Mouse (Mus musculus) neutrophil, adult 5-6 weeks (primary cell): ENCODE measurements around the gene Krt72. TPM values are rescaled to one million over a fixed set of nuclear protein-coding genes. Genes with fewer than 3 reads are reported as not detected.

ENCODE experiments used
- ATAC-seq: fragments of 151-379, 151-347 bp; 2 replicates; pipeline ENCODE4 v1.8.0; 2017; ENCODE audit warnings: mild to moderate bottlenecking, moderate TSS enrichment; ENCODE audit not compliant: insufficient number of reproducible peaks, poor library complexity, low FRiP score, severe bottlenecking; ENCODE audit errors: extremely low read depth
- total RNA-seq: library from RNA; stranded (forward); fragments of 200-1000 nt; gene quantifications from 2 replicates; pipeline ENCODE4 v1.2.3, GENCODE M21; 2017

Krt72 gene
- total RNA-seq = not detected in 2 replicates

DNA sequence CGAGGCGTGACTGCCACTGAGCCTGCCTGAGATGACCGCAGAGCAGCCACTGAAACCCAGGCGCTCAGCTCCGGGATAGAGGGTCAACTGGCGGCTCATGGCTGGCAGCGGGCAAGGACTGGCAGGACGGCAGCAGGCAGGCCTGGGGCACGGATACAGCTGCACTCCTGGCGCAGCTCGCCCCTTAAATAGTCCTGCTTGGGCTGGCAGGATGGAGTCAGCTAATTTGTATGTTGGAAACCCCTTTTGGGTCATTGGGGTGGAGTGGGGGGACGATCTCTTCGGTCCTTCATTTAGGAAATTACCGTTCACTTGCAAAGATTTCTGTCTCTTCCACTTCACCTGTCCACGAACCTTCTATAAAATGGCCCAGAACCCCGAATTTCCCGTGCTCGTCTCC is at the start of gene Krt72:
Krt72 (minus strand) TSS at position 101 of the 400 bp plus-strand sequence.
- ATAC-seq = no peak

DNA sequence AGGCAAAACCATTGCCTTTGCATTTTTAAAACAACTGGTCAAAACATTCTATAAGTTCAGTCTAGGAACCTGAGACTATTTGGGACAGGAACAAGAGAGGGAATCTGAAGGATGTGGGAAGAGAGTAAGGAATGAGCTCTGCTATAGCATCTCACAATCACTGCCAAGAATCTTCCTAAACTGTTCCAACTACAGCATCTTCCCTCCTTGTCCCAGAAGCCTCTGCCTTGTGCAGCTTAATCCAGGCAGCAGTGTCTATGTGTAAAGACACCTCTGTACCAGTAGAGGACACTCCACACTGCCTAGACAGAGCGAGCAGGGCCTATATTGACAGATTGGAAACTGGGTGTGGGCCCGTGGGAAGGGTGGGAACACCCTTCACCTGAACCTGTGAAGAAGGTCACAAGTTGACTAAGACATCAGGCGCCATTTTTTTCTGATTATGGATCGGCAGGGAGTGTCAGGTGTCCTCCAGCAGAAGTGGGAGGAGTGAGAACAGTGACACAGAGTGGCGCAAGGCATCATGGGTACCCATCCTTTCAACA is 48.6 kb upstream of the Krt72 start:
- ATAC-seq = no peak

DNA sequence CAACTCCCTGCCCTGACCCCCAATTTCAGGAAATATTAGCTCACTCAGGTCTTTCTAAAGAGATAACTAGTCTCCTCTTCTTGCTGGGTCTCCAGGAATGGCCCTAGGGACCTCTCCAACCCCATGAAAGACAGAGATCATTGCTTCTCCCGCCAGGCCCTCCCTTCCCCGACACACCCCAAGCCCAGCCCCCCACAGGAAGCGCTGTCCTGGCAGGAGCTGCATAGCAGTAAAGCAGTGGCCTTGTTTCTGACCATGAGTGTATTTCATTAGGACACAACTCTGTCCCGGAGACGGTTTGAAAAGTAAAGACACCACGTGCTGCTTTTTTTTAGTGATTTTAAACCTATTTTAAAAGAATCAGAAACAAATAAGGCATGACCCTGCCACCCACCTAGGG is 46.9 kb upstream of the Krt72 start:
- ATAC-seq = no peak

DNA sequence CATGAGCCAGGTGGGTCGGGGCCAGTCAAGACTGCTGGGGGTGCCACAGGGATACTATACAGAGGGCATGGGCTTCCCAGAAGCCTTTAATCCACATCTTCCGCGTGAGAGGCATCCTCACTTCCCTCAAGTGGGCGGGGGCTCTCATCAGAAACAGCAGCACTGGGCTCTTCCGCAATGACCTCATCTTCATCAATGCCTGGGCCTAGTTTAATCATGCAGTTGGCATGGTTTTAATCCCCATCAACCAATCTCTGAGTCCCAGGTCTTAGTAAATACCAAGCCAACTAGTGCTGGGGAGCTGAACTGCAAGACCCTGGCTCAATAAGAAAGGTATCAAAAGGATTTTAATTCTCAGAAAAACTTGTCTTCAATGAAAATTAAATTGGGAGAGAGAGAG is 43.2 kb upstream of the Krt72 start:
- no peak for ATAC-seq

DNA sequence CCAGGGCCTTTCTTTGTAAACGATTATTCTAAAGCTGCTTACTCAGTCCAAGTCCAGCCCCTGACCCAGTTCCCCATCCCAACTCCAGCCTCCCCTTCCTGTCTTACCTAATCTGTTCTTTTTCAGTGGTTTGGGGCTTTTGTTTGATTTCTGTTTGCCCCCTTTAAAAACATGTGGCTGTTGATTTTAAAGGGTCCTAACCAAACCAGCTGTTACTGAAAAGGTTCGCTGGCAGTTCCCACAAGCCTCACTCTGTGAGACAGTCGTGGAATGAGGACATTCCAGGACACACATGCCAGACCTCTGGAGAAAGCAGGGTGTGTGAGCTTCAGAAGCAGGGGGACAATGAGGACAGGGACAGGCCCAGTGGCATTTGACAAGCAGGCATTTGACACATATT is 35.5 kb upstream of the Krt72 start:
- no peak for ATAC-seq

DNA sequence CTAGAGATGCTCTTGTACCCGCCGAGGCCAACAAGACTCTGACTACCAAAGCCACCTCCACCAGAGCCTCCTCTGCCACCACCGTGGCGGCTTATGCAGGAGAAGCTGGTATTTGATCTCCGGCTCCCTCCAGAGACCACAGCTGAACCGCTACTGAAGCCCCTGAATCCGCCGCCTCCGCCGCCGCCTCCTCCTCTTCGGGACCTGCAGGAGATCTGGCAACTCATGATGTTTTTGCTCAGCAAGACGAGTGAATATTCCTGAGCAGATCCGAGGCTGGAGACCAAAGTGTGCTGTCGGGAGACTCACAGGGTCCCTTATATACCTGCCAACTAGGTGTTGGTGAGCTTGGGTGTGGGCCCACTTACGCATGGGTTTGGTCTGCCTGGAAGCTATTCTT is 31.6 kb upstream of the Krt72 start, which contains the start of gene Krt2:
Krt2 (minus strand) TSS at position 295 of the 400 bp plus-strand sequence.
- ATAC-seq = no peak

DNA sequence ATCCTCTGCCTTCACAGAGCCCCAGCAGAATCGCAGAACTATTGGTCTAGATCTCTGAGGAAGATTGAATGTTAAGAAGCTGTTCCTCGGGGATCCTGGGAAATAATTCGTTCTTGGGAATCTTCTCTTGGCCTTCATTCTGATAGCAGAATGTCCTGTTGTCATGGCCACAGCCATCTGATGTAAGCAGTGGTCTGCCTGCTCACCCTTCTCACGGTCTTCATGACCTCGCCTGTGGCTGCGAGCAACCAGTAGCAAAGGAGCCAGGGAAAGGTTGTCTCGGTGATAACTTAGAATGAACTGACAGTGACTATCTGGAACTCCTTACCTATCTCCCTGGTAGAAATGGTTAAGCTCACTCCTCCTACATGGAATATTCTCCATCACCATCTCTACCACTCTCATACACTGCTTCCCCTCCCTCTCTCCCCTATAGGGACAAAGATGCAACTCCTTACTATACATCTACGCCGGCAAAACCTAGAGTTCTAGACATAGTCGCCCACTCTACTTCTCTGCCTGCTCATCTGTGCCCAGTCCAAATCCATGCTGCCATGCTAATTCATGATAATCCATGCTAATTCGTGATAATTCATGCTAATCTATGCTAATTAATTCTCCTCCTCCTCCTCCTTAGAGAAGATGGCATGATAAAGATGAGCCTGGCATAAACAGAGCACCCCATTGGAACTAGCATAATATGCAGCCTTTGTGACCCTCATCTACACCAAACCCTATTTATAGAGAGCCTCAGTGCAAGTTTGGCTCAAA is 17.0 kb upstream of the Krt72 start:
- ATAC-seq = no peak

DNA sequence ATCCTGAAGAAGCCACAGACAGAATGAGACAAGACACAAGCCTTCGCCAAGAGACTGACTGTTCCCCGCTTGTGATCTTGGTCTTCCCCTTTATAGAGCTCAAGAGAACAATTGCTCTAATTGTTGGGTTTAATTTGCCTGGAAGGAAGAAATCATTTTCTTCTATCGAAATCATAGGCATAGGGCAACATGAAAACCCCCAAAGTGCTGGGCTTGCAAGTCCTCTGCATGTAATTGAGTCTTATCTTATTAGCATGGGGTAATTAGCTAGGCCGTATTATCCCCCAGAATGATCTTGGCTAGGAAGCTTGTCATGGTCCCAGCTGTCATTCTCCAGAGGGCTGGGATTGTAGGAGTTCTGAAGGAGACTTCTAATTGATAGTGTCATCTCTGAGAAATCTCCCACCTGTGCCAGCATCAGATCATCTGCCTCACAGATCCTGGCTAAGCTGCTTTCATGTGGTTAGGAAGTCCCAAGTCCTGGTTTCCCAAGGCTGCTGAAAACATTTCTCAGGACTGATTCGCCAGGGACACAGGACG is 16.1 kb upstream of the Krt72 start, which contains the start of gene Krt73:
Krt73 (minus strand) TSS at position 51 of the 540 bp plus-strand sequence.
- no peak for ATAC-seq

DNA sequence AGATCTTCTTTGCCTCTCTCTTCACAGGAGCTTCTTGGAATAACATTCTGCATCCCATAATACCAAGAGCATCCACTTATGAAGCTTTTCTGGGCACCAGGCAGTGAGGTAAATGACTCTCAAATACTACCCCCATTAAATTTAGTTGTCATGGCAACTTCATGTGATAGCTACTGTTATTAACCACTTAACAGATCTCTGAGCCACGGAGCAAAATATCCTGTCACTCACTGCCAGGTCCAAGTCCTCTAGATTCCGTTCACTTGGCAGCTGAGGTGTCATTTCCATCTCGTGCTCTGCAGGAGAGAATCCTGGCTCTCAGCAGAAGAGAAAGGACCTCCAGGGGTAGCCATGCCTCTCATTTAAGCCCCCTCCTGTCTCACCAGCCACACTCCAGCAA is 4.6 kb upstream of the Krt72 start:
- ATAC-seq = no peak

DNA sequence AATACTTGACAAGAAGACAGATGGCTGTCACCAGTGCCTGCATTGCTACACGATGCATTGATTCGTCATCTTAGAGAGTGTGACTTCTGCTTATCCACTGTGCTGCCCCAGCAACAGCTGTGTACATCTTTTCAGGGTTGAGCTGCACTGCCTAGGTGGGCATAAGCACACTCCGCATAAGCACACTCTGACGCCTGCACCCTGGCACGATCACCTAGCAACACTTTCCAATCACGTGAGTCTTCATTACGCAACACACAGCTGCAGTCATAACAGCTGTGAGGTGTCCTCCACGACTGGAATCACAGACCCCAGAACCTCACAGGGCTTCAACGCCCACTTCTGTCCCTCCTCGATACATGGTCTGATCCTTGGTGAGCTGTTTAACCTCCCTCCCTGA is 12.8 kb downstream of the Krt72 start:
- no peak for ATAC-seq

DNA sequence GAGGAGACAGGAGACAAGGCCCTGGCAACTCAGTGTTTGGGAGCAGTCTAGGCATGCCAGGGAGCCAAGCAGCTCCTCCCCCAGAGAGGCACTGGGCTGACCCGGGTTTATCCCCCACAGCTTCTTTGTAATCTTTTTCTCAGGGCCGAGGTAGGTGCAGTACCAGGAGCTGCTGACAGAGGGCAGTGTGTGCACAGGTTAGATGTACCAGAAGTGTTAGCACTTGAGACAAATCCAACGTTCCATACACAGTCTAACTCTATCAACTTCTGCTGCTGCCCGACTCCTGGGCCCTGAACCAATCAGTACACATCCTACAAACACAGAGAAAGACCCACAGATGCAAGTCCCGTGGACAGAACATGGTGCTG is 13.6 kb downstream of the Krt72 start:
- ATAC-seq = no peak

DNA sequence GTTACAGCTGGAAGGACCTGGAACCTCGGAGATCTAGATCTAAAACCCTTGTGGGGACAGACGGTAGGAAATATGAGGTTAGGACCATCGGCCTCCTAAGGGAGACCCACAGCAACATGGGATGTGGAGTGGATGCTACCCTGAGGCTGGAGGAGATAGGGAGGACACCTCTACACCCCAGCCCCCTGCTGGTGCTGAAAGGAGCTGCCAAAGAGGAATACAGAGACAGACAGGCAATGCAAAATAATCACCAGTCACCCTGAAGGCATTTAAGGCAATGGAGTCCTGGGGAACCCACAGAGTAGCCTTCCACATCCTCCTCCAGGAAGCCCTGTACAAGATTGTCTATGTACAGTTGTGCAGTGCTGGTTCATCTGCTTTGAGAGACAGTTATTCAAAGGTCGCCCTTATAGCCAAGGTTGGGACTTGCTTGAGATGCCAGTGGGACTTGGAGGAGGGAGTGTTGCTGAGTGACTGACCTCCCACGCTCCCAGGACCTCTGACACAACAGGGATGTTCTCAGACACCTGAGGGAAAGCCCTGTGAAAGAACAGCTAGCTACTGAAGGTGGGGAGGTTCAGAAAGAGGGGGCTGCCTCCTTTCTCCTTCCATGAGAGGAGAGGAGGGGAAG is 14.1 kb downstream of the Krt72 start:
- no peak for ATAC-seq

DNA sequence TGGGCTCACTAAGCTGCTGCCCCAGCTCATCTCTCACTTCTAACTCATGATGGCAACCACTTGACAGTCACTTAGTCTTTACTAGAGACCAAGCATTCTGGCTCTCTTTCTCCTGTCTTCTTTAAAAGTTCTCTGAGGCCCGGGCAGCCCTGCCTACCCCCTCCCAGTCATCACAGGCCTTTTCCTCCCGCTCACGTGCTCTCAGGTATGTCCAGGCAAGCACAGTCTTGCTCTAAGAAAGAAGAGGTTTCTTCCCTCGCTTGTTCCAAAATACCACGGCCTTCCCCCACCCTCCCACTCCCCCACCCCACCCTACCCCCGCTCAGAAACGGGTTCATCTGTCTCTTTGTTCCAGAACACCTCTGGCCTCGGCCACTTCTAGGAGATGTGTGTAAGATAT is 16.0 kb downstream of the Krt72 start:
- no peak for ATAC-seq

DNA sequence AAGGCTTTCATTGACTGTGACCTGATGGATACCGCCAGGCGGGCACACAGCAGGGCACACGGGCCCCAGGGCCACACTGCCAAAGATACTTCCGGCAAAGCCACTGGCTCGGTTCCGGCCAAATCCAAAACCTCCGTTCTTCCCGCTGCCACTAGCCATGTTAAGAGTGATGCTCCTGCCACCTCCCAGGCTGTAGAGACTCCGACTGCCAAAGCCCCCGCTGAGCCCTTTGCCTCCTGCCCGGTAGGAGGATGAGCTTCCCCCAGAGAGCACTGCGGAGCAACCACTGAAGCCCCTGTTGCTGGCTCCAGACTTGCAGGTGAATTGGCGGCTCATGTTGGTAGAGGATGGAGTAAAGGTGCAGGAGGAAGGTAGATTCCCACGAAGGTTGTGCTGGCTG is 43.5 kb downstream of the Krt72 start, which contains the start of gene Krt71:
Krt71 (minus strand) TSS at position 399 of the 400 bp plus-strand sequence.
- no peak for ATAC-seq

DNA sequence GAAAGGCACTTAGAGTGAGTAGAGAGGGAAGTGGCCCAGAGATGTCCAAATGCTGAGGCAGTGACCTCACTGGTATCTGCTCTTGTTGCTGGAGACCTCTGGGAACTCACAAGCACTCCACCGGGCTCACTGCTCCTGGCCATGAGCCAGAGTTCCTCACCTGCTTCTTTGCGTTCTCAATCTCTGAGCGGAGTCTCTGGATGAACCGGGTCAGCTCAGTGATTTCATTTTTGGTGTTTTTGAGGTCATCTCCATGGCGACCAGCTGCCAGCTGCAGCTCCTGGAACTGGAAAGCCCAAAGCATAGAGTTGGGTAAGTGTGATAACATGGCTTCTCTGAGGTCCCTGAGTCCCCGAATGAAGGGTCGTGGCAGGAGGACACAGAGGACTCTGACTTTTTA is 48.5 kb downstream of the Krt72 start:
- no peak for ATAC-seq

DNA sequence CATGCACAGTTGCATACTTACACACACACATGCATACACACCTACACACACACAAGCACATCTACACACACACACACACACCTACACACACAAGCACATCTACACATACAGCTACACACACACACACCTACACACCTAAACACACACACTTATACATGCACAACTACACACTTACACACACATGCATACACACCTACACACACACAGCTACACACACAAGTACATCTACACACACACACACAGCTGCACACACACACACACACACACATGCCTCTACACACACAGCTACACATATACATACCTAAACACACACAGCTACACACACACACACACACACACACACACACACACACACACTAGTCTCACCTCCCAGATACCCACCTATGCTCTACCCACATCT is 55.6 kb downstream of the Krt72 start:
- no peak for ATAC-seq
